Mouse (Mus musculus) layer of hippocampus, adult 8-10 months (tissue): ENCODE measurements around the gene Caps2. TPM values are rescaled to one million over a fixed set of nuclear protein-coding genes. Genes with fewer than 3 reads are reported as not detected.
"Not testable (repeated sequence)": the region's sequence is repeated elsewhere in the genome, so short reads cannot be mapped to it uniquely, and the experiment has no call there.

Experiments
- DNase-seq, 2 experiments: peaks; one replicate each; pipeline ENCODE4 v3.0.0; 2022; ENCODE audit warnings: low spot score in 2 of 2
- total RNA-seq, 4 experiments: library from RNA; stranded (reverse); gene quantifications; 2 replicates each; pipeline ENCODE4 v1.2.4; 2022

The Caps2 gene
- under 1 TPM; 0.16 to 0.31 (median 0.19) TPM for total RNA-seq

DNA sequence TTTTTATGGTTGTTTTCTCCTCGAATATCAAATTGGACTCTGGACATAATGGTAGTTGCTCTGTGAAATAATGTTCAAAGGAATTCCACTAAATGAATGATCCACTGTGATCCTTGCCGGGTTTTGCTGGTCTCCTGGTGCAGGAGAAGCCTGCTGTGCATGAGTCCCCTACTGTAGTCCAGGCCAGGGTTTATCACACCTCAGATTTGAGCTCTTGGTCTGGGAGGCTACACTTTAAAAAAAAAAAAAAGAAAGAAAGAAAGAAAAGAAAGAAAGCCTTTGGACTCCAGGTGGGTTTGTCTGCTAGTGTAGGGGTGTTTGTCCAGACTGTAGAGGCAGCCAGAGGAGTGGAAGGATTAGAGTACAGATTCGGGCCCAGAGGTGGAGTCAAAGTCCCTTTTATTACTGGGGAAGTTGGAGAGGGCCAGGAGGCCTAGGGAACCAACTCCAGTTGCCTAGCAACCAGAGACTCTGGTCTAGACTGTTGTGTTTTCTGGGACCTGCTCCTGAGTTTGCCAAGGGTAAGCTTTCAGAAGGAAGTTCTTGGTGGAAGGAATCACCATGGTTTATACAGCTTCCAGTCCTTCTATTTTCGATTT lies at the start of gene Caps2:
TSS of gene Caps2 (plus strand) at position 454 of the 599 bp plus-strand sequence.
- no peak for DNase-seq

GRCm38 (mm10) chr10:112125090-112125489 lies 38.3 kb upstream of the Caps2 start:
- not testable (repeated sequence) for DNase-seq

DNA sequence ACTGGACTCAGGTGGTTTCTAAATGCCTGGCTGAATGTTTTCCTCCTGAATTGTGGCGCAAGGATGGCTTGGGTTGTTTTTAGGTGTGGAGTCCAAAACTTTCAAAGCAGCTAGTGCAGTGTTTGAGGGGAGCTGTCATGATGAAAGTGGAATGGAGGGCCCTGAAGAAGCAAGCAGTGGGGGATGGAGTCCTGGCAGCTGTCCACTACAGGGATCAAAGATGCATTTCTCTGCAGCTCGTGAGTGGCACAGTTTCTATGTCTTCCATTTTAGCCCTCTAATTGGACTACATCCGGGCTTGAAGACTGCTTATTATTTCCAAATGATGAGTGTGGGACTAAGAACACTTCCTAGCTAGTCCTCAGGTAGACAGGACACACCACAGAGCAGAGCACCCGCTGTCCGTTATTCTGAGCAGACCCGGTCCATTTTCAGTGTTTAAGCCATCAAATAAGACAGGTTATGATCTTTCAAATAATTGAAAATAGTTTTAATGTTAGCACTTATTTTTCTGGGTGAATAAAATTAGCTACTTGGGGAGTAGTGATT lies 35.7 kb upstream of the Caps2 start:
- not testable (repeated sequence) for DNase-seq

DNA sequence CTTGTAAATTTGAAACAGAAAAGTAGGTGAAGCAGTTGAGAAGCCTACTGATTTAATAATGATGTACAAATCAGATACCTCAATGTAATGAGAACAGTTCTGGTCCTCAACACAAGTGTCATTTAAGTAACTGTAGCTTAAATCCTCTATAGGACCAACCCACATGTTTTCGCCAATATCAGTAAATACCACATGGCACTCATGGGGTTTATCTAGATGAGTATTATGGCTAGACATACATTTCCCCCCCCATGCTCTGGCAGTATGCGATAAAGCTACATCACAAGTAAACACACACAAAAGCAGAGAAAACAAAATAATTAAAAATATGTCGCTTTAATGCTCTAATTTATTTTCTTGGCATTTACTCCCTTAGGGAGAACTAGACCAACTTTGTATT lies 31.2 kb upstream of the Caps2 start:
- DNase-seq = no peak

GRCm38 (mm10) chr10:112138050-112138870 lies 25.2 kb upstream of the Caps2 start:
- peak; percentile 14 to 42 for DNase-seq

- DNase-seq = no peak
These were observed 24.5 kb upstream of the Caps2 start for GRCm38 (mm10) chr10:112138871-112139430.

DNA sequence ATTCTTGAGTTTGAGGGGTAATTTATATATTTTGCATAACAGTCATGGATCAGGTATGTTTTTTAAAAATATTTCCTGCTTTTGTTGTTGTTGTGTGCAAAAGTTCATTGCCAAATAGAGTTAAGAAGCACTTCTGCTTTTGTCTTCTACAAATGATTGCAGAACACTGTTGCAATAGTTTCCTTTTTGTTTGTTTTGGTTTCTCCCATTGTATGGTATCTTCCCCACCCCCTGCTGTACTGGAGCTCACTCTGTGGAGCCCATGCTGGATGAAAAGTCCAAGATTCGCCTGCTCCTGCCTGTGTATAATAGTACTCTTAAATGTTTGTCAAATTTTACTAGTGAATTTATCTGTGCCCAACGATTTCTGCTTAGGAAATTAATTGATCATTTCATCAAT lies 23.6 kb upstream of the Caps2 start:
- no peak for DNase-seq

DNA sequence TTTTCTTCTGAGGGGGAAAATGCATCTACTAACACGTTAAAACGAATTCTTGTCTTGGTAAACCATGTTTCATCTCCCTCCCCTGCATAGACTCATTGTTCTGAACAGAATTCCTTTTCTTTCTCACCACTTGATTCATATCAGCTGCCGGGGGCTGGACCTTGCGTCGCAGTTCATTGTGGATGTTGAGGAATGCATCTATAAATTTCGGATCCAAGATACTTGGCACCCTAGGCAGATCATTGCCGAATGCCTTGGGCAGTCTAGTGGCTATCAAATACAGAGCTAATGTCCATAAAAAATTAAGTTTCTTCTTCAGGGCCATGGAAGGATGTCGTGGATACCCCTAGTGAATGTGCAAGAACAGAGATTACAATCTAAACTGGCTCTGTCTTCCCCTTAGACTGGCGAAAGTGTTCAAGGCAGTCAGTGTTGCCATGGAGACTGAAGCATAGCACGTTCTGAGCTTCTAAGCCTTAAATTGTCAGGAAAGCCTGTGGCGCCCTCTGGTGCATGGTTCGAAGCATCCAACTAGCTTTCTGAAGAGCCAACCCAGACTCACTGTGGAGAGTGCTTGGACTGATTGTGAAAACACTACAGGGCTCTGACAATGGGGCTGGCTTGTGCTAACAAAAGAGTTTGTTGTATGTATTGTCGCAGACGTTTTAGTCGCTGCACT lies 3.4 kb upstream of the Caps2 start, which contains the start of gene Glipr1l3:
TSS of gene Glipr1l3 (minus strand) at position 446 of the 679 bp plus-strand sequence.
- DNase-seq = peak; percentile 87 to 88

DNA sequence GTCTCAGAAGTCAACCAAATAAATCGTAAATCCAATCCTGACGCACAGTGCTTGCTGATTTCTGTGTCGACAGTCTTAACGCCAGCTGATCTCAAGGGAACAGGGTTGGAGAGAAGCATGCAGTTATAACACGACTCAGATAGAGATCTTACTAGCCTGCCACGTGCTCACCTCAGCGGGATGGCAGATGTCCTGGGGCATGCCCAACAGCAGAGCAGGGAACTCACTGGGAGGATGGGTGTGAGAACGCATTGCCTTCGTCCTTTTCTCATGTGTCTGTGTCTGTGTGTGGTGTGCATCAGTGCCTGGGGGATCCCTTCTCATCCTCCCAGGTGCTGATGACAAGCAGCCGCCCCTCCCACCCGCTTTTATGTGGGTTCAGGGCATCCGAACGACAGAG lies 13.6 kb downstream of the Caps2 start:
- DNase-seq = not testable (repeated sequence)

DNA sequence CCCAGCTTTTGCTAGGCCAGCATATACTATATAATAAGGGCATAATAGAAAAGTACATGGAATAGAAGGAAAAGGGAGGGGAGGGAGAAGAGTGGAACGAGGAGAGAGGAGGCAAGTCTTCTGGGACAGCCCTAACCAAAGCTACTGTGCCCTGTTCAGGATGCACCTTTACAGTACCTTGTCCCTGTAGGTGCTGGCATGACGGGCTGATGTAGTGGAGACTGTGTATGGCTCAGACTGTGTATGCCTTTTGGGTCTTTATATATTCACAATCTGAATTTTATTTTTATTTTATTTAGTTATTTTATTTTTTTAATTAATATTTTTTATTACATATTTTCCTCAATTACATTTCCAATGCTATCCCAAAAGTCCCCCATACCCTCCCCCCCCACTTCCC lies 30.5 kb downstream of the Caps2 start:
- not testable (repeated sequence) for DNase-seq

DNA sequence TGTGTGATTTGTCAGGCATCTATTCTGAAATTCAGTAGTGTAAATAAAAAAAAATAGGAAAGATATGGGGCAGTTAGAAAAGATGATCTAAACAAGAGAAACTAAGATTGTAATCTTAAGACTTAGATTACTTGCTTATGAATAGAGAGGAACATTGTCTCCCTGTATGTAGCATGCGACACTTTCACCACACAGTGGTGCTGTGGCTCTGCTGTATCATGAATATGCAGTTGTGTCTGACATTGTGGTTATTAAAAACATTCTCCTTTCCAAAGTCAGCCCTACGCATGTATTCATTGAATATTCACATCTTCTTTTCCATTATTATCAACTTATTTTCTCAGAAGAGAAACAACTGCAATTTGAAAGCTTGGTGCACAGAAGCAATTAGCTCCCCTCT lies 40.0 kb downstream of the Caps2 start:
- DNase-seq = peak; percentile 7 to 45

DNA sequence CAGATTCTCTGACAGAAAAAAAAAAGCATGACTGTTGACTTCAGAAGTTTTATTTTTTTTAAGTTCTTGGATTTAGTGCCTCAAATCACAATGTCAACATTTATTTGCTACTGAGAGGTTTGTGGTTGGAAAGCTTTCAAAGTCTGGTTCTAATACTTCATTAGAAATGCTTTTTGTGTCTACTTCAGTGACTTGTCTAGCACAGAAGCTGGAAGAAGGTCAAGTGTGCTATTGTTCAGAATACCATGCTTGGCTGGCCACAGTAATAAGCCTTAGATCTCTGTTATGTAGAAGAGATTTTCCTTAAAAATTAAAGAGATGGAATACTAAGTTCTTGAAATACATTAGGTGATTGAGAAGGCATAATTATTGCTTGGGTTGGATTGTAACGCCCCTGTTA lies 63.7 kb downstream of the Caps2 start:
- no peak for DNase-seq

GRCm38 (mm10) chr10:112229091-112229843 lies 65.8 kb downstream of the Caps2 start:
- DNase-seq = not testable (repeated sequence)

DNA sequence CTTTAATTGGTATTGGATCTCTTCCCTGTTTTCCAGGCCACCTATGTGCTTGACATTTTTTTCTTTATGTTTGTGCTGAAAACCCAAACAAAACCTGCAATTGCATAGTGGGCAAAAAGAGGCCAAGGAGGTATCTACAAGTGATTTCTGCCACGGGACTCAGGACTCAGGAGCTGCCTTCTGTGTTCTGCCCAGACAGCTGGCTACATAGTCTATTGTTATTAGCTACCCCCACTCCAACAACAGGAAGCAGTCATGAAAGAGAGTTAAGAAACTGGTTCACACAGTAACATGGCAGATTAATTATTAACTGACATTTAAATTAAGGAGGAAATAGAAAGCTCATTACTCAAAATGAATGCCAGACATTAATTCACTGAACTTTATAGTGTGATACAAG lies 69.3 kb downstream of the Caps2 start:
- DNase-seq = not testable (repeated sequence)

GRCm38 (mm10) chr10:112235396-112235940 lies 72.0 kb downstream of the Caps2 start:
- not testable (repeated sequence) for DNase-seq

DNA sequence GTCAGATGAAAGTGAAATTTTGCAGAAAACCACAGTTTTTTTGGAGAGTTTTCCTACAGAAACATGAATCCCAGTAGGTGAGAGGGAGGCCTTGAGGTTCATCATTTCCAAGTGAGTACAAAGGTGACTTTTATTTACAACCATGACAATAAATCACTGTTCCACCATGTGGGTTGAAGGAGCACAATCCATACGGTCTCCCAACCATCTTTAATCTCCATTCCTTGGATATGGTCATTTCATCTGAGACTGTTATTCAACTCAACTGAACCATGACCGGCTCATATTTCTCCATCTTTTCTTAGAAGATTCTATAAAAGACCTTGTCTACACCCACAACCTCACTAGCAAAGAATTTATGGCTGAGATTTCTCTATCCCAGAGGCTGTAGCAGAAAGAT lies 84.9 kb downstream of the Caps2 start:
- no peak for DNase-seq

DNA sequence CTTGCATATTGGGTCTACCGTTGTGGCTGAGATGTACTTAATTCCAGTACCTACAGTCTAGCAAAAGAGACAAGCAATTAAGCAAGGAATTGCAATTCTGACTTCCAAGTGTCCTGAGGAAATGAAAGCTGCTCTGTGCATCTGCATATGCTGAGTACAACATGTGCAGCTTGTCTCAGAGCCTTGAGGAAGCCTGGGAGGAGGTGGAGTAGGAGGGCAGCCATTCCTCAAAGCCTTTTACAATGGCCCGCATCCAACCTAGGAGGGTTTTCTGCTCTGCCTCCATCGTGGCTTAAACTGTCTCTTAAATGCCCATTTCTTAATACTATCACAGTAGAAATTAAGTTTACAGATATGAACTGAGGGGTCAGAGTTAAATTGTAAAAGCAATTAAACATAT lies 100.0 kb downstream of the Caps2 start:
- peak; percentile 24 to 38 for DNase-seq
